Mouse (Mus musculus): ENCODE results near the gene L1cam. TPM values are rescaled to one million over a fixed set of nuclear protein-coding genes. Genes with fewer than 3 reads are reported as not detected.

The L1cam gene
- polyA plus RNA-seq, 1 experiment from 2014 or later = 0.93 TPM

DNA sequence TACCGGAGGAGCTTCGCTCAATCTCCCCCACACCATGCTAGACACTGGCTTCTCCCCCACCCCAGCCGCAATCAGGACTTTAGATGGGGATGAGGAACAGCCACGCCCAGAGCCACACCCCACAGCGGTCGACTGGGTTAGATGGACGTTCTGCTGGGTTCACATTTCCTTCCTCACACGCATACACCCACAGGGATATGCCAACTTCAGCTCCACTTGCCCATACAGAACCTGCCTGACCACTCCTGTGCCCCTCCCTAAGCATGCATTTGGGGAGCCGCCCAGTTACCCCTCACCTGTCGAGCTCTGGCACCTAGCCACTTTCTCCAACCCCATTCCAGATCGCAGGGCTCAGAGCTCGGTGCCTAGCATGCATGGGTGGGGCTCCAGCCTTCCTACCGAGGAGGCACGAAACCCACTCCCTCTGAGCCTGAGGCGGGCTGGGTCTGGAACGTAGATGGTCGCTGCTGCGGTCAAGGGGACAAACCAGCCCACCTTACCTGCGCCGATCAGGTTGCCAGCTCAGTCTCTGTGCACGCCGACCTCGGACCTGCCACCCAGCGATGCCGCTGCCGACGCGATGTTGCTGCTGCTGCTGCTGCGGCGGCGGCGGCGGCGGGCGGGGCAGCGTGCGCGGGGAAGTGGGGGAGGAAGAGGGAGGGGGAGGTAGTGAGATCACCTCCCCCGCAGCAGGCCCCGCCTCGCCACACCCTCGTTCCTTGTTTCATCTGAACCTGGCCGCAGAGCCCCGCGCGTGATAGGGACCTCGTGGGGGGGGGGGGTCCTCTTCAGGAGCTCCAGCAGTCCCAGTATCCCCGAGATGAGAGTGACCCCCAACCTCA is 15.5 kb downstream of the L1cam start:
- Histone ChIP-seq H3K27me3 (peaks cover 35% of the 10 kb centered on the region), H3K36me3 (no peaks in the 10 kb centered on the region), H3K27ac (no peak overlapping the region), H3K9ac (replicated peaks) (0 out of 2 replicates have a peak overlapping the region, but pooled peaks have one; percentile 37), H3K4me3 (replicated peaks) (peak overlapping the region; percentile 41), H3K4me2 (peak overlapping the region; percentile 68), H3K9me3 (no peaks in the 10 kb centered on the region), H3K4me1 (replicated peaks) (0 out of 2 replicates have a peak, but pooled peaks cover 2% of the 10 kb centered on the region)
- WGBS = 23% methylated on average over 26 of the region's 48 CpGs
- ATAC-seq (ENCODE audit: insufficient number of reproducible peaks, insufficient read depth, low FRiP score, low TSS enrichment, low read depth) = 0 out of 2 replicates have a peak, but pooled peaks have one; percentile 32

DNA sequence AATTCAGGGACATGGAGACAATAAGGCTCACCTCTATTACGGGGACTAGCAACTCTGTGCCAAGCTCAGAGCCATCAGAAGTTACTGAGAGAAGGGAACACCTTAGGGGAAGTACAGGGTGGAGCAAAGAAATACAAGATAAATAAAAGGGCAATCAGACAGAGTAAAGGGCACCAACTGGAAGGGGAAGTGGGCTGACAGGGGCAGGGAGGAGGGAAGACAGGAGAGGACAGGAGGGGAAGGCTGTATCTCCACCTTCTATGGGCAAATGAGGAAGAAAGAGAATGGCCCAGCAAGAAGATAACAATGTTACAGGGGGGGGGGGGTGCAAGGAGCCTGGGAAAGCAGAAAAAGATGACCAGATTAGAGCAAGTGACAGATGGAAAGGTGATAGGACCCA is 18.9 kb downstream of the L1cam start:
- Histone ChIP-seq H3K9ac (replicated peaks) (no peak overlapping the region), H3K27me3 (peaks cover 32% of the 10 kb centered on the region), H3K36me3 (no peaks in the 10 kb centered on the region), H3K4me3 (replicated peaks) (no peak overlapping the region), H3K27ac (no peak overlapping the region), H3K4me2 (no peak overlapping the region), H3K4me1 (replicated peaks) (0 out of 2 replicates have a peak, but pooled peaks cover 2% of the 10 kb centered on the region), H3K9me3 (no peaks in the 10 kb centered on the region)
- no peak for ATAC-seq (ENCODE audit: insufficient number of reproducible peaks, insufficient read depth, low FRiP score, low TSS enrichment, low read depth)
- 68% methylated on average over 1 of the region's 1 CpGs for WGBS

- Histone ChIP-seq H3K9me3 (no peaks in the 10 kb centered on the region), H3K4me2 (no peak overlapping the region), H3K27ac (no peak overlapping the region), H3K36me3 (no peaks in the 10 kb centered on the region), H3K9ac (replicated peaks) (no peak overlapping the region), H3K4me1 (replicated peaks) (no peaks in the 10 kb centered on the region), H3K27me3 (peaks cover 27% of the 10 kb centered on the region), H3K4me3 (replicated peaks) (no peak overlapping the region)
- 76% methylated on average over 2 of the region's 2 CpGs for WGBS
- ATAC-seq (ENCODE audit: insufficient number of reproducible peaks, insufficient read depth, low FRiP score, low TSS enrichment, low read depth) = no peak
Observed at GRCm38 (mm10) chrX:73875881-73876280, 20.0 kb downstream of the L1cam start.

GRCm38 (mm10) chrX:73871956-73872355 is 23.9 kb downstream of the L1cam start:
- no peaks in the 10 kb centered on the region for H3K9me3 ChIP-seq
- no peak overlapping the region for H3K4me2 ChIP-seq
- no peak overlapping the region for H3K27ac ChIP-seq
- H3K9ac ChIP-seq (replicated peaks) = no peak overlapping the region
- H3K27me3 ChIP-seq = peaks cover 3% of the 10 kb centered on the region; the same call in 1 of the 2 replicates
- ATAC-seq (ENCODE audit: insufficient number of reproducible peaks, insufficient read depth, low FRiP score, low TSS enrichment, low read depth) = no peak
- 20% methylated on average over 1 of the region's 1 CpGs for WGBS
- no peaks in the 10 kb centered on the region for H3K36me3 ChIP-seq
- H3K4me1 ChIP-seq (replicated peaks) = no peaks in the 10 kb centered on the region
- H3K4me3 ChIP-seq (replicated peaks) = no peak overlapping the region

DNA sequence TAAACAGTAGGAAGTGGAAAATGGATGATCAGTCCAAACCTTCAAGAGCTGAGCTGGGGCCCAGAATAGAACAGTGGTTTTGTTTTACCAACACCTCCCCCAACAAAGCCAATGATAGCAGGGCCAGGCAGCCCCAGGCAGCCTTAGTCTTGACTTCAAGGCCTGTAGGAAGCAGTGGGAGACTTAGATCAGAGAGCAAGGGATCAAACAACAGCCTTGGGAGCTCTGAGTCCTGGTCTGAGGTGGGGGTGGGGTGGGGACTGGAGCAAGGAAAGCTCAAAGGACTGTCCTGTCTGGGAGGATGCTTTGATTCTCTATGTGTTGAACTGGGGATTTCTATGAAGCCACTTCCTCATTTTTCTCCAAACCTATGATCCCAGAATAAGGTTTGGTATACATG is 24.4 kb downstream of the L1cam start:
- no peak for ATAC-seq (ENCODE audit: insufficient number of reproducible peaks, insufficient read depth, low FRiP score, low TSS enrichment, low read depth)
- H3K9me3 ChIP-seq = no peaks in the 10 kb centered on the region
- H3K4me1 ChIP-seq (replicated peaks) = no peaks in the 10 kb centered on the region
- H3K36me3 ChIP-seq = no peaks in the 10 kb centered on the region
- H3K4me2 ChIP-seq = no peak overlapping the region
- H3K27ac ChIP-seq = no peak overlapping the region
- no peak overlapping the region for H3K9ac ChIP-seq (replicated peaks)
- peaks cover under 1% of the 10 kb centered on the region; the same call in 1 of the 2 replicates for H3K27me3 ChIP-seq
- H3K4me3 ChIP-seq (replicated peaks) = no peak overlapping the region

DNA sequence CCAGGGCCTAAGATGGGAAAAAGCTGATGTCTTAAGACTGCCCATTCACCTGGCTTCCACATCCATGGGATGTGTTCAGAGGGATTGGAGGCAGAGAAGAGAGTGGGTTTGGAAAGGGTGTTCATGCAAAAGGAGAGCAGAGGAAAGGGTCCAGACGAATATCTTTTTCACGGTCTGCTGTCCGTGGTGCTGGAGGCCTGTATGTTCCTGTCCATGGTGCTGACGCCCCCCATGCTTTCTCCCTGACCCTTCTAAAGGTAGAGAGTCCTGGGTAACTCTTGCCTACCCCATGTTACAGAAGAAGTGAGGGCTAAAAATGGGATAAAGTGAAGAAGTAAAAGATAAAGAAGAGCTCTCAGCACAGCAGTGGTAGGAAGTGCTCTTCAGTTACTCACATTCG is 26.6 kb downstream of the L1cam start:
- H3K36me3 ChIP-seq = no peaks in the 10 kb centered on the region
- no peak overlapping the region for H3K9ac ChIP-seq (replicated peaks)
- H3K4me1 ChIP-seq (replicated peaks) = no peaks in the 10 kb centered on the region
- 13% methylated on average over 5 of the region's 5 CpGs for WGBS
- H3K9me3 ChIP-seq = no peaks in the 10 kb centered on the region
- no peak overlapping the region for H3K27ac ChIP-seq
- H3K4me2 ChIP-seq = no peak overlapping the region
- ATAC-seq (ENCODE audit: insufficient number of reproducible peaks, insufficient read depth, low FRiP score, low TSS enrichment, low read depth) = no peak
- H3K4me3 ChIP-seq (replicated peaks) = no peak overlapping the region
- H3K27me3 ChIP-seq = no peaks in the 10 kb centered on the region

DNA sequence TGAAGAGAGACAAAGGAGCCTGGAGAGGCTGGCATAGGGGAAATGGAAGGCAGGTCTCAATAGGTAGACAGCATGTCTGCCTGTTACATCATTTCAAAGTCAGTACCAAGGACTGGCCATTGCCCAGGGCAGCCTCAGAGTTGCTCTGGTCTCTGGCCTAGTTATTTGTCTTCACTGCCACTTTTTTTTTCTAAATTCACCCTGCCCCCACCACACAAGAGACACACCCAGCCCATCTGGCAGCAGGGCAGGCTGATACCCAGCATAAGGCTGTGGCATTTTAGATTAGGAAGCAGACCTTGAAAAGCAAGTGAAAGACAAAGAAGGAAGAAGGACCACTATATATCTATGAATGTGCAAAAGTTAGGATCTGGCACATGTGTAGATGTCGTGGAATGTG is 28.1 kb downstream of the L1cam start:
- WGBS = 70% methylated on average over 1 of the region's 1 CpGs
- no peaks in the 10 kb centered on the region for H3K36me3 ChIP-seq
- H3K4me3 ChIP-seq (replicated peaks) = no peak overlapping the region
- ATAC-seq (ENCODE audit: insufficient number of reproducible peaks, insufficient read depth, low FRiP score, low TSS enrichment, low read depth) = no peak
- H3K27me3 ChIP-seq = no peaks in the 10 kb centered on the region; the same call in 1 of the 2 replicates
- H3K4me1 ChIP-seq (replicated peaks) = no peaks in the 10 kb centered on the region
- no peak overlapping the region for H3K4me2 ChIP-seq
- H3K9me3 ChIP-seq = no peaks in the 10 kb centered on the region
- H3K9ac ChIP-seq (replicated peaks) = no peak overlapping the region
- no peak overlapping the region for H3K27ac ChIP-seq

DNA sequence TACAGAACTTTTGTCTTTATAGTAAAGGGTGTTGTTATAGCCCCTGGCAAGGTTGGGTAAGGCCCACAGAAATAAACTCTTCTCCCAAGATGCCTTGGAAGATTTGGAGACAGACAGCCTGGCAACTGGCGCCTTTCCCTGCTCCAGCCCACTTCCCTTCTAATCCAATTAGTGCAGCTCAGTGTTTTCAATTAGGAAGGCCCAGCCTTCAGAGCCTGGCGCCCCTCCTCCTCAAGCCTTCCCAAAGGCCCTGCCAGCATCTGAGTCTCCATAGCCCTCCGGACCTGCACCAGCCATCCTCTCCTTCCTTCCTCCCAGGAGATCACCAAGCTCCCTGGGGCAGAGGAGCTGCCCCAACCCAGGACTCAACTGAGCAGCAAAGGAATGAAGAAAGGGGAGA is 28.6 kb downstream of the L1cam start:
- H3K9ac ChIP-seq (replicated peaks) = no peak overlapping the region
- no peaks in the 10 kb centered on the region for H3K9me3 ChIP-seq
- H3K4me3 ChIP-seq (replicated peaks) = no peak overlapping the region
- H3K27me3 ChIP-seq = no peaks in the 10 kb centered on the region; the same call in 1 of the 2 replicates
- WGBS = 30% methylated on average over 3 of the region's 3 CpGs
- no peak overlapping the region for H3K4me2 ChIP-seq
- no peak overlapping the region for H3K27ac ChIP-seq
- no peak for ATAC-seq (ENCODE audit: insufficient number of reproducible peaks, insufficient read depth, low FRiP score, low TSS enrichment, low read depth)
- no peaks in the 10 kb centered on the region for H3K4me1 ChIP-seq (replicated peaks)
- H3K36me3 ChIP-seq = no peaks in the 10 kb centered on the region

- Histone ChIP-seq H3K36me3 (no peaks in the 10 kb centered on the region), H3K9me3 (no peaks in the 10 kb centered on the region), H3K4me2 (no peak overlapping the region), H3K27me3 (no peaks in the 10 kb centered on the region; the same call in 1 of the 2 replicates), H3K9ac (replicated peaks) (no peak overlapping the region), H3K4me3 (replicated peaks) (no peak overlapping the region), H3K4me1 (replicated peaks) (no peaks in the 10 kb centered on the region), H3K27ac (no peak overlapping the region)
- no peak for ATAC-seq (ENCODE audit: insufficient number of reproducible peaks, insufficient read depth, low FRiP score, low TSS enrichment, low read depth)
- 59% methylated on average over 3 of the region's 3 CpGs for WGBS
Observed at GRCm38 (mm10) chrX:73864692-73865091, 31.2 kb downstream of the L1cam start.

- Histone ChIP-seq H3K4me2 (no peak overlapping the region), H3K4me1 (replicated peaks) (no peaks in the 10 kb centered on the region), H3K27me3 (peaks cover 8% of the 10 kb centered on the region), H3K4me3 (replicated peaks) (no peak overlapping the region), H3K9ac (replicated peaks) (no peak overlapping the region), H3K36me3 (no peaks in the 10 kb centered on the region), H3K27ac (no peak overlapping the region), H3K9me3 (no peaks in the 10 kb centered on the region)
- no peak for ATAC-seq (ENCODE audit: insufficient number of reproducible peaks, insufficient read depth, low FRiP score, low TSS enrichment, low read depth)
- WGBS = 58% methylated on average over 3 of the region's 3 CpGs
Observed at GRCm38 (mm10) chrX:73855087-73855408, 40.9 kb downstream of the L1cam start.

GRCm38 (mm10) chrX:73854326-73855086 is 41.4 kb downstream of the L1cam start:
- Histone ChIP-seq H3K4me2 (no peak overlapping the region), H3K4me3 (replicated peaks) (no peak overlapping the region), H3K27ac (no peak overlapping the region), H3K4me1 (replicated peaks) (no peaks in the 10 kb centered on the region), H3K36me3 (no peaks in the 10 kb centered on the region), H3K9me3 (no peaks in the 10 kb centered on the region), H3K9ac (replicated peaks) (no peak overlapping the region), H3K27me3 (peaks cover 8% of the 10 kb centered on the region)
- no peak for ATAC-seq (ENCODE audit: insufficient number of reproducible peaks, insufficient read depth, low FRiP score, low TSS enrichment, low read depth)
- WGBS = 76% methylated on average over 9 of the region's 9 CpGs
